Mouse (Mus musculus) hindbrain, embryonic 14.5 days (tissue): ENCODE data around the gene Megf8. TPM values are rescaled to one million over a fixed set of nuclear protein-coding genes. Genes with fewer than 3 reads are reported as not detected.

Experiments
- ATAC-seq: fragments of 200-750 bp; cut with Nextera tagmentation; 2 replicates; pipeline ENCODE4 v1.8.0; 2017; ENCODE audit warnings: moderate number of reproducible peaks, mild to moderate bottlenecking, moderate TSS enrichment, moderate library complexity; ENCODE audit not compliant: low FRiP score
- DNase-seq: peaks from one replicate; pipeline ENCODE4 v3.0.0-alpha.2; 2015; ENCODE audit warnings: low spot score
- H3K27ac ChIP-seq: fragments of 300-500 bp; sonication (generic); 2 replicates; pipeline ENCODE4 v1.5.1; 2014; ENCODE audit warnings: mild to moderate bottlenecking, moderate library complexity
- H3K27me3 ChIP-seq: fragments of 300-500 bp; sonication (generic); 2 replicates; pipeline ENCODE4 v1.6.1; 2014; ENCODE audit warnings: mild to moderate bottlenecking, low read length, mixed read lengths; ENCODE audit not compliant: control insufficient read depth, insufficient read depth
- H3K36me3 ChIP-seq: fragments of 300-500 bp; sonication (generic); replicated peaks from 2 replicates; pipeline ENCODE4 v1.6.1; 2014; ENCODE audit not compliant: control insufficient read depth, insufficient read depth
- H3K4me1 ChIP-seq: fragments of 300-500 bp; sonication (generic); replicated peaks from 2 replicates; pipeline ENCODE4 v1.6.1; 2014; ENCODE audit warnings: antibody characterized with exemption, low read length, mixed read lengths; ENCODE audit not compliant: control insufficient read depth, insufficient read depth
- H3K4me2 ChIP-seq: fragments of 300-500 bp; sonication (generic); replicated peaks from 2 replicates; pipeline ENCODE4 v1.6.1; 2014; ENCODE audit warnings: mild to moderate bottlenecking, moderate library complexity
- H3K4me3 ChIP-seq: fragments of 300-500 bp; sonication (generic); replicated peaks from 2 replicates; pipeline ENCODE4 v1.5.1; 2014; ENCODE audit warnings: mild to moderate bottlenecking, low read length
- H3K9ac ChIP-seq: fragments of 300-500 bp; sonication (generic); 2 replicates; pipeline ENCODE4 v1.6.1; 2014
- H3K9me3 ChIP-seq: fragments of 300-500 bp; sonication (generic); 2 replicates; pipeline ENCODE4 v1.6.1; 2016; ENCODE audit warnings: low read length; ENCODE audit not compliant: control insufficient read depth
- WGBS: fragments of 180-500 bp; shearing (Covaris S2); extraction: QIAGEN DNeasy Blood & Tissue Kit; methylation state at CpG from one replicate; pipeline ENCODE4 v1.1.7; 2014; 5-methylcytosine and 5-hydroxymethylcytosine counted together
- polyA plus RNA-seq: library from polyadenylated mRNA; unstranded; fragments of >200 nt; fragmentation: Nextera tagmentation; extraction: Ambion mirVana; gene quantifications from 2 replicates; pipeline ENCODE4 v1.2.1, GENCODE M21; 2014

Megf8 gene
- polyA plus RNA-seq, 1 experiment from 2014 or later, result 22.0 TPM

DNA sequence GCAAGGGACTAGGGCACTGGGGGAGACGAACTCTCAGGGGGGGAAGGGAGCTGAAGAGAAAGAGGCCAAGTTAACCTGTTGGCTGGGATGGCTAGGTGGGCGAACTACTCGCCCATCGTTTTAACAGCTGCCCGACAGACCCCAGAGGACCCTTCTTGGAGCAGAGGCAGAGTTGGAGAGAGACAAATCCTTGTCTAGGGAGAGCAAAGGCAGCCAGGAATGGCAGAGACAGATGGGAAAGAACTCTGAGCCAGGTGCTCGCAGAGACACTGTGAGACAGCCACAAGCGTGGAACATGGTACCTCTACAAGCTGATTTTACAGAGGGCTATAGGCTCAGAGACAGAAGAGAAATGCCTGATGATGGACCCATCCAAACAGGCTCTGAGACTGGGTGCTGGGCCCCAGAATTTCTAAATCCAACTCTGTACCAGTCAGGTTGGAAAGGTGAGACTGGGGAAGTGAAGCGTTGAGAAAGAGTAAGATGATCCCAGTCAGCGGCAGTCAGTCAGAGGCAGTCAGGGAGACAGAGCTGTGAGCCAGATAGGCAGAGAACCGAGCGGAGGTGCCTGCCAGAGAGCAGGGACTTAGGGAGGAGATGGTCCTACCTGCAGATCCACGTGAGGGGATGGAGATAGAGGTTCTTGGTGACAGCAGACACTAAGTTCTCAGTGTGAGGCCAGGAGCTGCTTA is 52.2 kb downstream of the Megf8 start, which contains the start of gene Cnfn:
Gene Cnfn (minus strand): TSS at position 667 of the 692 bp plus-strand sequence.
- H3K27ac ChIP-seq, result no peak within 1 kb of the TSS
- H3K4me2 ChIP-seq, result no peak within 1 kb of the TSS
- peaks cover 4% of the 10 kb centered on the region for H3K36me3 ChIP-seq
- no peak for ATAC-seq
- DNase-seq, result no peak
- H3K4me3 ChIP-seq, result no peak within 1 kb of the TSS
- no peaks in the 10 kb centered on the region for H3K9me3 ChIP-seq
- H3K4me1 ChIP-seq, result peaks cover 17% of the 10 kb centered on the region
- H3K27me3 ChIP-seq, result peaks cover 34% of the 10 kb centered on the region
- no peak within 1 kb of the TSS for H3K9ac ChIP-seq
- 56% methylated on average over 12 of the region's 12 CpGs for WGBS

DNA sequence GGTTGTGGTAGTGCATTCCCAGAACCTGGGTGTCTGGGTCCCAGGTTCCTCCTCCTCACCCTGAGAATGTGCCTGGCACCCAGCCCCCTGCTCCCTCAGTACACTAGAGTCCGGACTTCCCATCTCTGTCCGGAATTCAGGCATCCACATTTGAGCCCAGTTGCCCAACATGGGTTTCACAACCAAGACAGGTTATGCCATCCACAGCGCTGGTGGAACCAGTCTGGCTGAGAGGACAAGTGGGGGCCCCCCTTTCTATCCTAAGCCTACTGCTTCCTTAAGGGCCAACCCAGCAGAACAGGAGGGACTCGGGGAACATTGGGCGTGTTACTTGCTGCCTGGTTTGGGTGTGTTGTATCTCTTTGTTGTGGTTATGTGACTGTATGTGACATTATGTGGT is 55.5 kb downstream of the Megf8 start:
- Histone ChIP-seq H3K27me3 (peaks cover 24% of the 10 kb centered on the region), H3K4me1 (peaks cover 9% of the 10 kb centered on the region; the same call in 1 of the 2 replicates), H3K9me3 (no peaks in the 10 kb centered on the region), H3K27ac (no peak overlapping the region), H3K4me3 (no peak overlapping the region), H3K4me2 (no peak overlapping the region), H3K36me3 (no peaks in the 10 kb centered on the region), H3K9ac (no peak overlapping the region)
- 91% methylated on average over 5 of the region's 5 CpGs for WGBS
- no peak for DNase-seq
- no peak for ATAC-seq

DNA sequence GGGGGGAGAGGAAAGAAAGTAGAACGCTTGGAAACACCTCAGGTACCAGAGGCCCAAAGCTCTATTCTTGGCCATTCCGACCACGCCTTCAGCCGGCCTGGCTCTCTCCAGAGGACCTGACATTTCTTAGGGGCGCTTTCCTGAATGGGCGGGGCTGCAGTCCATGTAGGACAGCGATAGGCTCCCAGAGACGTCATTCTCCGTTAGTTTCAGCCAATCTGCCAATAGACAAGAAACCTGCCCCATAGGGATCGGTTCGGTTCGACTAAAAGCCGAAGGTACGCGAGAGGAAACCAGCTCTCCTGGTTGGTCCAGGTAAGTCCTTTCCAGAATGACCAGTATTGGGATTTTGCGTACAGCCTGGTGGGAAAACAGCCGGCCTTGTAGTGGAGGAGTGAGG is 59.6 kb downstream of the Megf8 start:
- Histone ChIP-seq H3K9ac (peak overlapping the region; percentile 48), H3K36me3 (peaks cover 14% of the 10 kb centered on the region), H3K4me2 (peak overlapping the region; percentile 51), H3K27me3 (peaks cover 5% of the 10 kb centered on the region; the same call in 1 of the 2 replicates), H3K9me3 (no peaks in the 10 kb centered on the region), H3K4me1 (peaks cover 11% of the 10 kb centered on the region; the same call in 1 of the 2 replicates), H3K4me3 (peak overlapping the region; percentile 30), H3K27ac (no peak overlapping the region)
- WGBS, result 2% methylated on average over 17 of the region's 17 CpGs
- DNase-seq (peak; percentile 77), ATAC-seq (peak; percentile 68; the same call in 1 of the 2 replicates)

DNA sequence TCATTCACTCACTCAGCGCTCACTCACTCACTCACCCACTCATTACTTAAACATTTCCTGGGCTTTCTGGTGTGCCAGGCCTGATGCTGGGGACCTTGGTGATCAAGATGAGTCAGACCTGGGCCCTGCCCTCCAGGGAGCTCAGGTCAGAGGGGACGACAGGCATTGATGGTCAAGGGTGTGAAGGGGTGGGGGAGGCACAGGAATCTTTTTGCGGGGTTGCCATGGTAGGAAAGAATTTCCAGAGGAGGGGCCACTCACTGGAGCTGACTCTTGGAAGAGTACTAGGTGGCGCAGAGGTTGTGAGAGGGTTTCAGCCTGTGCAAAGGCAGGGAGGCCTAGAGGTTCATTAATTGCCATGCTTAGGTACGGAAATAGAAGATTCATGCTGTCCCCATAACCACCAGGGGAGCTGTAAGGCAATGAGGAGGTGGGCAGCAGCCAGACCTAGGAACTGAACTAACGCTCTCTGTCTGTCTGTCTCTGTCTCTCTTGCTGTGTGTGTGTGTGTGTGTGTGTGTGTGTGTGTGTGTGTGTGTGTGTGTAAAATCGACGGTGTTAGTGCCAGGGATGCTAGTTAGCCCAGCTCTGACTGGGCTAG is 60.2 kb downstream of the Megf8 start:
- H3K27me3 ChIP-seq, result peaks cover 5% of the 10 kb centered on the region; the same call in 1 of the 2 replicates
- H3K4me3 ChIP-seq, result peak overlapping the region; percentile 30
- H3K27ac ChIP-seq, result no peak overlapping the region
- H3K36me3 ChIP-seq, result peaks cover 20% of the 10 kb centered on the region
- H3K4me2 ChIP-seq, result peak overlapping the region; percentile 51
- H3K4me1 ChIP-seq, result peaks cover 11% of the 10 kb centered on the region; the same call in 1 of the 2 replicates
- no peaks in the 10 kb centered on the region for H3K9me3 ChIP-seq
- 42% methylated on average over 8 of the region's 8 CpGs for WGBS
- peak overlapping the region; percentile 48; the same call in 1 of the 2 replicates for H3K9ac ChIP-seq
- DNase-seq (no peak), ATAC-seq (no peak)

DNA sequence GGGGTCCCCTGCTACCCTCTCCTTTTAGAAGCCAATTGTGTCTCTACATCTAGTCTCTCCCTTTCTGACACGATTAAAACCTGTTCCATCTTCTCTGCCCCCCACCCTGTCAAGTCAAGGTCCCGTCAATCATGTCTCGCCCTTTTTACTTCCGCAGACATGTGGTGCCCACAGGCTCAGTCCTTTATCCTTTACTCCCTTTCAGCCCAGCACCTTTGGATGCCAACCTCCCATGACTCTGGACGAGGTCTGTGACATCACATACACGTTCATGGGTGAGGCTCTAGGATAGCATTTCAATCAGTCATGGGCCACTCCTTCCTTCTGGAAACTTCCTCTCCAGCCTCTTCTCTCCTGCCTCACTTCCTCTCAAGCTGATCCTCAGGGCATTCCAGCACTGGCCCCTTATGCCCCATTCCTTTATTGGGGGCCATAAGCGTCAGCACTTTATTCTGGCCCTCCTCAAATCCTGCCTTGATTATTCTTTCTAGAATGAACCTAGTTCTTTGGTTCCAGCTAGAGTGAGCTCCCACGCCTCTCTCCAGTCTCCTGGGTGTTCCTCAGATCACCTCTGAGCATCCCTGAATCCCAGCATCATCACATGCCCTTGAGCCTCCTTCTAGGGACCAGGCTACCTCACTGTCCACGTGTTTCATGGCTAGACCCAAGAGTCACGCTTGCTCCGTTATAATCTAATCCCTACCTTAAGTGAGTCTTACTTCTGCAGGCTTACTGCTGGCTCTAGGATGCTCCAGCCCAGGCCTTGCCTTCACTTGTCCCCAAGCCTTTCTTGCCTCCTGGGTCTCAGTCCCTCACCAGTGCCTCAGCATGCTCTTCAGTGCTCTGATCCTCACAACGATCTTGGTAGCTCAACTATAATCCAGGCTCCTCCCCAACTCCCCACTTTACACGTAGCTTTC is 61.5 kb downstream of the Megf8 start:
- H3K27me3 ChIP-seq, result peaks cover 5% of the 10 kb centered on the region; the same call in 1 of the 2 replicates
- 82% methylated on average over 13 of the region's 13 CpGs for WGBS
- no peak for ATAC-seq
- peaks cover 31% of the 10 kb centered on the region for H3K36me3 ChIP-seq
- no peak overlapping the region for H3K9ac ChIP-seq
- H3K4me3 ChIP-seq, result no peak overlapping the region
- no peak for DNase-seq
- no peak overlapping the region for H3K4me2 ChIP-seq
- H3K4me1 ChIP-seq, result peaks cover 11% of the 10 kb centered on the region; the same call in 1 of the 2 replicates
- H3K27ac ChIP-seq, result no peak overlapping the region
- no peaks in the 10 kb centered on the region for H3K9me3 ChIP-seq

DNA sequence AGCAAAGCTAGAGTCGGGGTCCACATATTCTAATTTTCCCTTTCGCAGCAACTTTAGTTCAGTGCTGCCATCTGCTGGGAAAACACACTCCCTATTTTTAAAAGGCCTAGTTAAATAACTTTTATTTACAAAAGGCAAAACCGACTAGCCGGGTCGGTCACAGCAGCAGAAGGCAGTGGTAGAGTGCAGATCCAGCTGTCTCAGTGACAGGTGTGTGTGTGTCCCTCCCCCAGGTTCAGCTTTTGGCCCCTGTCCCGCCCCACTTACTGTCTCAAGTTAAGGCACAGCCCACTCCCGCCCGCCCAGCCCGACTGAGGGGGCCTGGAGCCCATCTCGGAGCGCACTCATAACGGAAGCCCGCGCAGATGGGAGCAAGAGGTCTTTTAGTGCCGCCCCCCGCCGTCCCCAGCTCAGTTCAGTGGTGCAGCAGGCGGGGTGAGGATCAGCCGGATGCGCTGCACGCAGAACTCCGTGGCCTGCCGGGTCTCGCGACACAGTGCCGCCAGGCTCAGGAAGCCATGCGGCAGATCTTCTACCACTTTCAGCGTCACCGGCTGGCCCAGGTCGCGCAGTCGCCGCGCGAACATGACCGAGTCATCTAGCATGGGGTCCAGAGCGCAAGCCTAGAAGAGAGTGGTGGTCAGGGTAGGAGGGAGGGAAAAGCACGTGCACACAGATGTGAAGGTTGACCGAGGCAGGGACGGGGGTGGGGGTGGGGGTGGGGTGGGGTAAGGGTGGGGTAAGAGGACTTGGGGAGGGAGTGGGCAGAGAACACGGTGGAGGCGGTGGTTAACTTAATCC is 62.8 kb downstream of the Megf8 start:
- WGBS, result 3% methylated on average over 42 of the region's 42 CpGs
- no peak overlapping the region for H3K27ac ChIP-seq

DNA sequence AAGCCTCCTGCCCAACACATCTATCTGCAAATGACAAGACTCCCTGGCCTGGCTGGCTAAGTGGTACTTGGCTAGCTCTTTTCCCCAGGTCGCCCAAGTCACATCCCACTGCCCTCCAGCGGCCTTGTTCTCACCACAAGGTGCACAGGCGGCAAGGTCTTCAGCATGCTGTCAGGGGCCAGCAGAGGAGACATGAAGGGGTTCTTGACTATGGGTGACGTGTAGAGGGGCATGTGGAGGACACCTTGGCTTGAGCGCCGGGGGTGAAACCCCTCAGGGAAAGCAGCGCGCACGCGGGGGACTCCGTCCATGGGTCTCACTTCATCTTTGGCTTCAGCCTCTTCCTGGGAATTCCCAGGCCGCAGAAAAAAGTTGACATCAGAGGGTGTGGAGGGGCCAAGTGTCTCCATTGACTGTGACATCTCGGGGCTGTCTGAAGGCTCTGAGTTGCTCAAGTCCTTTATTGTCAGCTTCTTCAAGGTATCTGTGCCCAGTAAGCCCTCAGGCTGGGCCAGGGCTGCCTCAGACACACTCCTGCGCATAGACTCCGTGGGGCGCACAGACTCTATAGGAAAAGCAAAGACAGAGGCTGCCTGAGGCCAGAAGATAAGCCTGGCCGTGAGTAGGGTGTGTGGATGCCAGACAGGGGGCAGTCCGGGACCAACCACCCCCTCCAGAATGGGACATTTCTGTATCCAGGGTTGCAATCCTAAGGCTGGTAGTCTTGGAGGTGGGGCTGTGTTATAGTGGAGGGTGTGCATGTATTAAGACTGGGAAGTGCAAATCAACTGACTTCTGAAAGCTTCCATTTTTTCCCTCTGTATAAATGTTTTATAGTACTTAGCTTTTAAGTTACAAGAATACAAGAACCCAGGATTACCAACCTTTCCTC is 63.7 kb downstream of the Megf8 start:
- no peak overlapping the region for H3K4me3 ChIP-seq
- H3K4me2 ChIP-seq, result peak overlapping the region; percentile 52; the same call in 1 of the 2 replicates
- H3K27ac ChIP-seq, result no peak overlapping the region
- ATAC-seq, result 0 out of 2 replicates have a peak, but pooled peaks have one; percentile 1
- peaks cover 5% of the 10 kb centered on the region; the same call in 1 of the 2 replicates for H3K27me3 ChIP-seq
- DNase-seq, result no peak
- WGBS, result 65% methylated on average over 18 of the region's 18 CpGs
- H3K9me3 ChIP-seq, result no peaks in the 10 kb centered on the region
- H3K4me1 ChIP-seq, result peaks cover 13% of the 10 kb centered on the region; the same call in 1 of the 2 replicates
- H3K36me3 ChIP-seq, result peaks cover 53% of the 10 kb centered on the region
- H3K9ac ChIP-seq, result no peak overlapping the region

More for the DNA sequence above, 62.8 kb downstream of the Megf8 start:
- DNase-seq, result peak; percentile 88
- H3K27me3 ChIP-seq, result peaks cover 5% of the 10 kb centered on the region; the same call in 1 of the 2 replicates
- peaks cover 44% of the 10 kb centered on the region for H3K36me3 ChIP-seq
- peak overlapping the region; percentile 52 for H3K4me2 ChIP-seq
- peak; percentile 36; the same call in 1 of the 2 replicates for ATAC-seq
- H3K4me1 ChIP-seq, result peaks cover 11% of the 10 kb centered on the region; the same call in 1 of the 2 replicates
- no peaks in the 10 kb centered on the region for H3K9me3 ChIP-seq
- peak overlapping the region; percentile 20 for H3K4me3 ChIP-seq
- H3K9ac ChIP-seq, result peak overlapping the region; percentile 49
